Mouse (Mus musculus) MEL (cell line): Measurements from ENCODE around the gene Col1a1. TPM values are rescaled to one million over a fixed set of nuclear protein-coding genes. Genes with fewer than 3 reads are reported as not detected.

Experiments used
- DNase-seq: peaks from one replicate; pipeline ENCODE4 v3.0.0; 2011; ENCODE audit warnings: low read depth, low spot score
- H3K27ac ChIP-seq: 2 replicates; pipeline ENCODE4 v1.5.1; 2012; ENCODE audit warnings: low read depth, mild to moderate bottlenecking, control low read depth, low read length, moderate library complexity; ENCODE audit not compliant: control insufficient read depth
- H3K27me3 ChIP-seq, 2 experiments: fragments of 150-350 bp in 1 of 2; sonication (generic) in 1 of 2; 2 replicates each; pipeline ENCODE4 v1.6.1; 2012; ENCODE audit warnings: low read length in 2 of 2, mild to moderate bottlenecking in 2 of 2, improper control_type of control experiment in 1 of 2, moderate library complexity in 1 of 2; ENCODE audit not compliant: insufficient read depth in 2 of 2, control insufficient read depth in 1 of 2
- H3K36me3 ChIP-seq, 2 experiments: 2 replicates each; pipeline ENCODE4 v1.6.1; 2012 to 2014; ENCODE audit warnings: low read length in 2 of 2, improper control_type of control experiment in 1 of 2, inconsistent platforms in 1 of 2, mild to moderate bottlenecking in 1 of 2; ENCODE audit not compliant: insufficient read depth in 2 of 2, control insufficient read depth in 1 of 2
- H3K4me1 ChIP-seq, 2 experiments: fragments of 150-350 bp in 1 of 2; sonication (generic) in 1 of 2; 2 replicates each; pipeline ENCODE4 v1.6.1; 2012; ENCODE audit warnings: low read length in 2 of 2, improper control_type of control experiment in 1 of 2, mild to moderate bottlenecking in 1 of 2; ENCODE audit not compliant: insufficient read depth in 2 of 2, control insufficient read depth in 1 of 2
- H3K4me3 ChIP-seq, 2 experiments: fragments of 150-350 bp in 1 of 2; sonication (generic) in 1 of 2; 2 replicates each; pipeline ENCODE4 v1.5.1; 2012; ENCODE audit warnings: low read depth in 2 of 2, low read length in 2 of 2, mild to moderate bottlenecking in 2 of 2, moderate library complexity in 2 of 2, control low read depth in 1 of 2, improper control_type of control experiment in 1 of 2; ENCODE audit not compliant: control insufficient read depth in 1 of 2, insufficient read depth in 1 of 2
- H3K79me2 ChIP-seq: 2 replicates; pipeline ENCODE4 v1.6.1; 2012; ENCODE audit warnings: mild to moderate bottlenecking, low read length, moderate library complexity; ENCODE audit not compliant: control insufficient read depth, poor library complexity, insufficient read depth
- H3K9ac ChIP-seq: 2 replicates; pipeline ENCODE4 v1.6.1; 2012; ENCODE audit warnings: low read depth, mild to moderate bottlenecking, control low read depth, low read length, moderate library complexity; ENCODE audit not compliant: control insufficient read depth, poor library complexity, severe bottlenecking
- H3K9me3 ChIP-seq: fragments of 150-350 bp; sonication (generic); replicated peaks from 2 replicates; pipeline ENCODE4 v1.6.1; 2012; ENCODE audit warnings: mild to moderate bottlenecking, low read length, improper control_type of control experiment, moderate library complexity; ENCODE audit not compliant: insufficient read depth
- BHLHE40 ChIP-seq: IDR thresholded peaks from 2 replicates; pipeline ENCODE4 v1.6.1; 2012; ENCODE audit warnings: low read depth, mild to moderate bottlenecking, inconsistent platforms, low read length, improper control_type of control experiment, borderline replicate concordance
- CHD2 ChIP-seq: IDR thresholded peaks from 2 replicates; pipeline ENCODE4 v1.6.1; 2011; ENCODE audit warnings: low read length, improper control_type of control experiment
- CTCF ChIP-seq, 3 experiments: IDR thresholded peaks in 2 of 3; conservative IDR thresholded peaks in 1 of 3; 2 replicates each; pipeline ENCODE4 v1.5.1; 2011 to 2012; ENCODE audit warnings: low read length in 3 of 3, low read depth in 2 of 3, mild to moderate bottlenecking in 2 of 3, improper control_type of control experiment in 1 of 3, inconsistent platforms in 1 of 3, mixed read lengths in 1 of 3, moderate library complexity in 1 of 3; ENCODE audit not compliant: control insufficient read depth in 1 of 3, insufficient read depth in 1 of 3, poor library complexity in 1 of 3, severe bottlenecking in 1 of 3
- E2F4 ChIP-seq: IDR thresholded peaks from 2 replicates; pipeline ENCODE4 v1.6.1; 2011; ENCODE audit warnings: low read depth, low read length, improper control_type of control experiment, borderline replicate concordance
- ELF1 ChIP-seq: IDR thresholded peaks from 2 replicates; pipeline ENCODE4 v1.6.1; 2014; ENCODE audit warnings: low read depth, mild to moderate bottlenecking, inconsistent platforms, low read length, improper control_type of control experiment, moderate library complexity
- EP300 ChIP-seq, 2 experiments: IDR thresholded peaks; 2 replicates each; pipeline ENCODE4 v1.6.1; 2011; ENCODE audit warnings: improper control_type of control experiment in 2 of 2, low read length in 2 of 2, low read depth in 1 of 2, mild to moderate bottlenecking in 1 of 2
- ETS1 ChIP-seq: IDR thresholded peaks from 2 replicates; pipeline ENCODE4 v1.6.1; 2012; ENCODE audit warnings: low read depth, mild to moderate bottlenecking, inconsistent platforms, low read length, improper control_type of control experiment, moderate library complexity
- GABPA ChIP-seq: IDR thresholded peaks from 2 replicates; pipeline ENCODE4 v1.6.1; 2012; ENCODE audit warnings: low read depth, mild to moderate bottlenecking, inconsistent platforms, low read length, improper control_type of control experiment, moderate library complexity
- GATA1 ChIP-seq: IDR thresholded peaks from 2 replicates; pipeline ENCODE4 v1.6.1; 2011; ENCODE audit warnings: low read depth, low read length, improper control_type of control experiment
- HCFC1 ChIP-seq: IDR thresholded peaks from 2 replicates; pipeline ENCODE4 v1.6.1; 2012; ENCODE audit warnings: low read depth, mild to moderate bottlenecking, inconsistent platforms, low read length, improper control_type of control experiment, moderate library complexity
- JUND ChIP-seq: IDR thresholded peaks from 2 replicates; pipeline ENCODE4 v1.6.1; 2011; ENCODE audit warnings: low read depth, mild to moderate bottlenecking, improper control_type of control experiment, low read length
- KAT2A ChIP-seq: conservative IDR thresholded peaks from 2 replicates; pipeline ENCODE4 v1.6.1; 2012; ENCODE audit warnings: low read depth, low read length, improper control_type of control experiment, inconsistent platforms
- MAFK ChIP-seq: IDR thresholded peaks from 2 replicates; pipeline ENCODE4 v1.6.1; 2011; ENCODE audit warnings: low read depth, mild to moderate bottlenecking, low read length, improper control_type of control experiment, borderline replicate concordance
- MAX ChIP-seq: IDR thresholded peaks from 2 replicates; pipeline ENCODE4 v1.6.1; 2011; ENCODE audit warnings: low read length, improper control_type of control experiment
- MAZ ChIP-seq: IDR thresholded peaks from 2 replicates; pipeline ENCODE4 v1.6.1; 2012; ENCODE audit warnings: low read depth, mild to moderate bottlenecking, inconsistent platforms, low read length, improper control_type of control experiment
- MEF2A ChIP-seq: IDR thresholded peaks from 2 replicates; pipeline ENCODE4 v1.6.1; 2014; ENCODE audit warnings: low read depth, mild to moderate bottlenecking, inconsistent platforms, low read length, improper control_type of control experiment; ENCODE audit not compliant: poor library complexity, insufficient replicate concordance, severe bottlenecking; ENCODE audit errors: extremely low read depth
- MXI1 ChIP-seq: IDR thresholded peaks from 2 replicates; pipeline ENCODE4 v1.6.1; 2011; ENCODE audit warnings: mild to moderate bottlenecking, low read depth, low read length, improper control_type of control experiment
- MYB ChIP-seq: IDR thresholded peaks from 2 replicates; pipeline ENCODE4 v1.6.1; 2011; ENCODE audit warnings: mild to moderate bottlenecking, low read depth, low read length, improper control_type of control experiment
- MYC ChIP-seq: IDR thresholded peaks from 2 replicates; pipeline ENCODE4 v1.6.1; 2011; ENCODE audit warnings: low read depth, mild to moderate bottlenecking, low read length, improper control_type of control experiment, moderate library complexity
- NELFE ChIP-seq: IDR thresholded peaks from 2 replicates; pipeline ENCODE4 v1.6.1; 2011; ENCODE audit warnings: low read depth, low read length, improper control_type of control experiment
- NRF1 ChIP-seq: IDR thresholded peaks from 2 replicates; pipeline ENCODE4 v1.6.1; 2014; ENCODE audit warnings: low read depth, mild to moderate bottlenecking, inconsistent platforms, low read length, improper control_type of control experiment, moderate library complexity; ENCODE audit not compliant: poor library complexity, insufficient read depth, severe bottlenecking
- POLR2A ChIP-seq, 2 experiments: IDR thresholded peaks; 2 replicates each; pipeline ENCODE4 v1.6.1; 2011 to 2012; ENCODE audit warnings: low read length in 2 of 2, mild to moderate bottlenecking in 2 of 2, control low read depth in 1 of 2, improper control_type of control experiment in 1 of 2, low read depth in 1 of 2, moderate library complexity in 1 of 2; ENCODE audit not compliant: control insufficient read depth in 1 of 2, insufficient read depth in 1 of 2, poor library complexity in 1 of 2
- POLR2AphosphoS2 ChIP-seq: IDR thresholded peaks from 2 replicates; pipeline ENCODE4 v1.6.1; 2011; ENCODE audit warnings: low read length, improper control_type of control experiment
- POLR2AphosphoS5 ChIP-seq: IDR thresholded peaks from 2 replicates; pipeline ENCODE4 v1.6.1; 2012; ENCODE audit warnings: low read depth, borderline replicate concordance, mild to moderate bottlenecking, inconsistent platforms, low read length, moderate library complexity, mixed read lengths
- RAD21 ChIP-seq: IDR thresholded peaks from 2 replicates; pipeline ENCODE4 v1.6.1; 2011; ENCODE audit warnings: mild to moderate bottlenecking, low read depth, low read length, improper control_type of control experiment
- RCOR1 ChIP-seq: IDR thresholded peaks from 2 replicates; pipeline ENCODE4 v1.6.1; 2012; ENCODE audit warnings: low read depth, mild to moderate bottlenecking, inconsistent platforms, low read length, improper control_type of control experiment
- SIN3A ChIP-seq: IDR thresholded peaks from 2 replicates; pipeline ENCODE4 v1.6.1; 2012; ENCODE audit warnings: low read length, improper control_type of control experiment, inconsistent platforms
- SMC3 ChIP-seq: IDR thresholded peaks from 2 replicates; pipeline ENCODE4 v1.6.1; 2011; ENCODE audit warnings: low read depth, low read length, improper control_type of control experiment
- TAL1 ChIP-seq: IDR thresholded peaks from 2 replicates; pipeline ENCODE4 v1.6.1; 2012; ENCODE audit warnings: mild to moderate bottlenecking, inconsistent platforms, low read length, moderate library complexity, mixed read lengths
- TCF12 ChIP-seq: IDR thresholded peaks from 2 replicates; pipeline ENCODE4 v1.6.1; 2014; ENCODE audit warnings: low read depth, mild to moderate bottlenecking, inconsistent platforms, low read length, improper control_type of control experiment, moderate library complexity
- UBTF ChIP-seq: IDR thresholded peaks from 2 replicates; pipeline ENCODE4 v1.6.1; 2012; ENCODE audit warnings: low read depth, mild to moderate bottlenecking, inconsistent platforms, low read length, improper control_type of control experiment, moderate library complexity, borderline replicate concordance; ENCODE audit not compliant: insufficient read depth
- USF1 ChIP-seq: IDR thresholded peaks from 2 replicates; pipeline ENCODE4 v1.6.1; 2014; ENCODE audit warnings: low read depth, mild to moderate bottlenecking, inconsistent platforms, low read length, improper control_type of control experiment, moderate library complexity
- USF2 ChIP-seq, 2 experiments: IDR thresholded peaks; 2 replicates each; pipeline ENCODE4 v1.6.1; 2011 to 2012; ENCODE audit warnings: improper control_type of control experiment in 2 of 2, low read length in 2 of 2, borderline replicate concordance in 1 of 2, inconsistent platforms in 1 of 2, low read depth in 1 of 2, mild to moderate bottlenecking in 1 of 2; ENCODE audit not compliant: insufficient read depth in 1 of 2
- ZC3H11A ChIP-seq: IDR thresholded peaks from 2 replicates; pipeline ENCODE4 v1.6.1; 2012; ENCODE audit warnings: low read depth, mild to moderate bottlenecking, inconsistent platforms, low read length, improper control_type of control experiment
- ZKSCAN1 ChIP-seq: IDR thresholded peaks from 2 replicates; pipeline ENCODE4 v1.6.1; 2012; ENCODE audit warnings: low read depth, mild to moderate bottlenecking, inconsistent platforms, low read length, improper control_type of control experiment, moderate library complexity
- ZMIZ1 ChIP-seq: IDR thresholded peaks from 2 replicates; pipeline ENCODE4 v1.6.1; 2012; ENCODE audit warnings: low read depth, mild to moderate bottlenecking, inconsistent platforms, low read length, improper control_type of control experiment, moderate library complexity
- ZNF384 ChIP-seq: IDR thresholded peaks from 2 replicates; pipeline ENCODE4 v1.6.1; 2012; ENCODE audit warnings: low read depth, mild to moderate bottlenecking, inconsistent platforms, low read length, improper control_type of control experiment
- polyA plus RNA-seq, 2 experiments: library from polyadenylated mRNA; stranded (reverse) in 1 of 2; unstranded in 1 of 2; fragments of >175 nt in 1 of 2; fragments of >200 nt in 1 of 2; gene quantifications; 2 replicates each; pipeline versions ENCODE4 v1.2.1 to v1.2.4; 2012; ENCODE audit warnings: low replicate concordance in 2 of 2, low read depth in 1 of 2; ENCODE audit not compliant: insufficient read length in 2 of 2, insufficient read depth in 1 of 2, missing spikeins in 1 of 2
- total RNA-seq: library from RNA; depleted of rRNA; stranded (reverse); fragments of 300-350 nt; gene quantifications from 2 replicates; pipeline ENCODE4 v1.2.3, GENCODE M21; 2012

Col1a1 gene
- total and polyA plus RNA-seq, 3 experiments: 0.12 to 0.61 TPM; not detected in 1

DNA sequence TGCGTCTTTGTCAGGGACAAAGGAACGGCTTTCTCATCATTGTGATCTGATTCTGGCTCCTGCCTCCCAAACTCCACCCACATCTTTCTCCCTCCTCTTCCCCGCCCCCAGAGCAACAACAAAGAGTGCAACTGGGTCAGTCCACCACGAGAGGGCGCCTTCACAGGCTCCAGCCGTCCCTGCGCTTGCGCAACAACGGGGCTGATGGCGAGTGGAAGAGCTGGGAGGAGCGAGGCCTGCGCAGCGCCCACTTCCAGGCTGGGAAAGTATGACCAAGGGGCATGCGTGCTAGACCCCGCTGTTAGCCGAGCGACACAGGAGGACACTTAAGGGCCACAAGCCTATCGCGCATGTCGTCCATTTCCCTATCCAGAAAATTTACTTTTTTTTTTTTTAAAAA lies 42.9 kb downstream of the Col1a1 start:
- peak overlapping the region; percentile 58 for H3K9ac ChIP-seq
- peak overlapping the region; percentile 42 to 50 for H3K4me3 ChIP-seq
- H3K27ac ChIP-seq: 0 out of 2 replicates have a peak overlapping the region, but pooled peaks have one; percentile 5
- no peaks in the 10 kb centered on the region for H3K9me3 ChIP-seq
- peak; percentile 99 for DNase-seq
- peaks cover 2 to 8% of the 10 kb centered on the region in 2 experiments; a peak in 3 of 4 replicates for H3K4me1 ChIP-seq
- H3K36me3 ChIP-seq: peaks cover 0 to 11% of the 10 kb centered on the region in 2 experiments; a peak in 2 of 4 replicates
- no peaks in the 10 kb centered on the region for H3K27me3 ChIP-seq
- H3K79me2 ChIP-seq: no peaks in the 10 kb centered on the region
- TF ChIP-seq NELFE (peak; percentile 77), MXI1 (peak; percentile 75; the same call in 1 of the 2 replicates), ELF1 (peak; percentile 53; the same call in 1 of the 2 replicates), NRF1 (peak; percentile 99; the same call in 1 of the 2 replicates), ZNF384 (peak; percentile 74), MYC (no peak), SIN3A (peak; percentile 91; the same call in 1 of the 2 replicates), HCFC1 (peak; percentile 84), MYB (no peak), GATA1 (no peak), MAFK (no peak), KAT2A (no peak), SMC3 (peak; percentile 96), ETS1 (peak; percentile 27; the same call in 1 of the 2 replicates), EP300 (IDR thresholded peaks at IDR 0.05; ENCODE audit: low read depth in 1 of 2, low read length in 2 of 2) (no peak), UBTF (no peak), TAL1 (no peak), TCF12 (peak; percentile 53; the same call in 1 of the 2 replicates), MAX (no peak), ZKSCAN1 (no peak), CHD2 (no peak), USF2 (IDR thresholded peaks at IDR 0.05; ENCODE audit: borderline replicate concordance in 1 of 2, insufficient read depth in 1 of 2, low read depth in 1 of 2, low read length in 2 of 2) (no peak), GABPA (no peak), USF1 (peak; percentile 16; the same call in 1 of the 2 replicates), RAD21 (peak; percentile 54), ZMIZ1 (peak; percentile 69; the same call in 1 of the 2 replicates), BHLHE40 (peak; percentile 37; the same call in 1 of the 2 replicates), ZC3H11A (peak; percentile 64), MAZ (peak; percentile 98), CTCF (IDR thresholded peaks at IDR 0.05 in 2 of 3, conservative IDR thresholded peaks at IDR 0.05 in 1 of 3; ENCODE audit: control insufficient read depth in 1 of 3, insufficient read depth in 1 of 3, low read depth in 2 of 3, low read length in 3 of 3, poor library complexity in 1 of 3, severe bottlenecking in 1 of 3) (peak; percentile 94 to 99 (median 99)), JUND (no peak), POLR2AphosphoS2 (no peak), RCOR1 (peak; percentile 36; the same call in 1 of the 2 replicates), MEF2A (no peak), E2F4 (no peak), POLR2AphosphoS5 (no peak), POLR2A (IDR thresholded peaks at IDR 0.05; ENCODE audit: control insufficient read depth in 1 of 2, insufficient read depth in 1 of 2, low read depth in 1 of 2, low read length in 2 of 2, poor library complexity in 1 of 2) (peak in 1 of 2 experiments; percentile 92; a peak in 2 of 4 replicates)
